ENCODE assay signal across 8 mouse cellular contexts in genomic region chr14:11307079-11307478, GRCm38 (mm10). TPM values are rescaled to one million over a fixed set of nuclear protein-coding genes. Genes with fewer than 3 reads are reported as not detected.
DNase-seq lines count a peak whose midpoint lies in the region; ATAC-seq and TF ChIP-seq lines count a peak whose summit lies in the region.

No protein-coding gene starts in this region.

- DNase-seq in forebrain, postnatal 0 days = no peak
- DNase-seq in lung, embryonic 14.5 days = peak; percentile 53
- no peak for DNase-seq in lung, adult 18-20 months
- peak; percentile 30 for DNase-seq in MEL (ENCODE audit: low read depth, low spot score)
- peak; percentile 15 for DNase-seq in kidney, postnatal 0 days (ENCODE audit: low spot score)
- no peak for DNase-seq in hindbrain, embryonic 10.5 days (ENCODE audit: low spot score)

- no peak overlapping the region for H3K4me2 ChIP-seq in forebrain, postnatal 0 days (ENCODE audit: low read depth)
- no peak overlapping the region for H3K4me2 ChIP-seq in forebrain, embryonic 15.5 days (replicated peaks)
- H3K4me2 ChIP-seq in lung, embryonic 14.5 days = no peak overlapping the region
- no peak overlapping the region for H3K4me2 ChIP-seq in kidney, postnatal 0 days (ENCODE audit: low read length)
- no peak overlapping the region for H3K4me2 ChIP-seq in neural tube, embryonic 15.5 days

- no peak for ATAC-seq in forebrain, postnatal 0 days
- no peak for ATAC-seq in forebrain, embryonic 15.5 days (replicated peaks)
- ATAC-seq in lung, embryonic 14.5 days (ENCODE audit: insufficient read depth) = no peak
- no peak for ATAC-seq in kidney, postnatal 0 days (replicated peaks; ENCODE audit: low FRiP score, low read depth)
- ATAC-seq in neural tube, embryonic 15.5 days (ENCODE audit: low FRiP score) = no peak

- H3K9me3 ChIP-seq in forebrain, postnatal 0 days (ENCODE audit: low read length) = no peaks in the 10 kb centered on the region
- H3K9me3 ChIP-seq in forebrain, embryonic 15.5 days = no peaks in the 10 kb centered on the region
- no peaks in the 10 kb centered on the region for H3K9me3 ChIP-seq in lung, embryonic 14.5 days (ENCODE audit: low read depth, low read length)
- no peaks in the 10 kb centered on the region for H3K9me3 ChIP-seq in MEL (replicated peaks; ENCODE audit: insufficient read depth, low read length)
- no peaks in the 10 kb centered on the region for H3K9me3 ChIP-seq in kidney, postnatal 0 days (replicated peaks; ENCODE audit: low read length)
- H3K9me3 ChIP-seq in neural tube, embryonic 15.5 days (replicated peaks) = no peaks in the 10 kb centered on the region
- H3K9me3 ChIP-seq in hindbrain, embryonic 10.5 days = no peaks in the 10 kb centered on the region

- no peak overlapping the region for H3K4me3 ChIP-seq in forebrain, postnatal 0 days (ENCODE audit: low read depth, low read length)
- no peak overlapping the region for H3K4me3 ChIP-seq in forebrain, embryonic 15.5 days
- no peak overlapping the region for H3K4me3 ChIP-seq in lung, embryonic 14.5 days (ENCODE audit: low read depth, low read length)
- H3K4me3 ChIP-seq in MEL (ENCODE audit: control insufficient read depth in 1 of 2, insufficient read depth in 1 of 2, low read depth in 2 of 2, low read length in 2 of 2) = no peak overlapping the region
- H3K4me3 ChIP-seq in kidney, postnatal 0 days (replicated peaks; ENCODE audit: low read depth, low read length) = no peak overlapping the region
- no peak overlapping the region for H3K4me3 ChIP-seq in neural tube, embryonic 15.5 days (replicated peaks)
- no peak overlapping the region for H3K4me3 ChIP-seq in hindbrain, embryonic 10.5 days

- TF ChIP-seq EP300 in MEL (IDR thresholded peaks at IDR 0.05; ENCODE audit: low read depth in 1 of 2, low read length in 2 of 2) = no peak

- TF ChIP-seq RAD21 in MEL (IDR thresholded peaks at IDR 0.05; ENCODE audit: low read depth, low read length) = peak; percentile 25

- H3K9ac ChIP-seq in forebrain, postnatal 0 days = no peak overlapping the region
- no peak overlapping the region for H3K9ac ChIP-seq in forebrain, embryonic 15.5 days (replicated peaks)
- no peak overlapping the region for H3K9ac ChIP-seq in lung, embryonic 14.5 days
- no peak overlapping the region for H3K9ac ChIP-seq in MEL (ENCODE audit: control insufficient read depth, low read depth, low read length, poor library complexity, severe bottlenecking)
- H3K9ac ChIP-seq in kidney, postnatal 0 days (ENCODE audit: low read depth, low read length) = no peak overlapping the region
- H3K9ac ChIP-seq in neural tube, embryonic 15.5 days (replicated peaks) = no peak overlapping the region

- H3K27me3 ChIP-seq in forebrain, postnatal 0 days (ENCODE audit: insufficient read depth, low read length) = no peaks in the 10 kb centered on the region
- no peaks in the 10 kb centered on the region for H3K27me3 ChIP-seq in forebrain, embryonic 15.5 days
- H3K27me3 ChIP-seq in lung, embryonic 14.5 days (ENCODE audit: insufficient read depth, low read length) = no peaks in the 10 kb centered on the region
- H3K27me3 ChIP-seq in MEL (ENCODE audit: control insufficient read depth in 1 of 2, insufficient read depth in 2 of 2, low read length in 2 of 2) = no peaks in the 10 kb centered on the region
- no peaks in the 10 kb centered on the region for H3K27me3 ChIP-seq in kidney, postnatal 0 days (ENCODE audit: insufficient read depth, low read length)
- H3K27me3 ChIP-seq in neural tube, embryonic 15.5 days (replicated peaks) = no peaks in the 10 kb centered on the region
- H3K27me3 ChIP-seq in hindbrain, embryonic 10.5 days (ENCODE audit: insufficient read depth, poor library complexity, severe bottlenecking) = no peaks in the 10 kb centered on the region

- peak; percentile 49 for TF ChIP-seq CTCF in forebrain, postnatal 0 days (IDR thresholded peaks at IDR 0.05; ENCODE audit: low read depth)
- TF ChIP-seq CTCF in lung, embryonic 14.5 days (IDR thresholded peaks at IDR 0.05; ENCODE audit: low read depth) = peak; percentile 63
- TF ChIP-seq CTCF in MEL (IDR thresholded peaks at IDR 0.05 in 2 of 3, conservative IDR thresholded peaks at IDR 0.05 in 1 of 3; ENCODE audit: control insufficient read depth in 1 of 3, insufficient read depth in 1 of 3, low read depth in 2 of 3, low read length in 3 of 3, poor library complexity in 1 of 3, severe bottlenecking in 1 of 3) = peak in 1 of 3 experiments; percentile 32; a peak in 2 of 6 replicates
- TF ChIP-seq CTCF in kidney, postnatal 0 days (IDR thresholded peaks at IDR 0.05; ENCODE audit: low read depth) = peak; percentile 72

- no peaks in the 10 kb centered on the region for H3K4me1 ChIP-seq in forebrain, postnatal 0 days (ENCODE audit: insufficient read depth)
- H3K4me1 ChIP-seq in forebrain, embryonic 15.5 days = no peaks in the 10 kb centered on the region
- H3K4me1 ChIP-seq in lung, embryonic 14.5 days (ENCODE audit: insufficient read depth) = no peaks in the 10 kb centered on the region
- H3K4me1 ChIP-seq in MEL (ENCODE audit: control insufficient read depth in 1 of 2, insufficient read depth in 2 of 2, low read length in 2 of 2) = no peaks in the 10 kb centered on the region
- no peaks in the 10 kb centered on the region for H3K4me1 ChIP-seq in kidney, postnatal 0 days (replicated peaks; ENCODE audit: insufficient read depth, low read length)
- H3K4me1 ChIP-seq in neural tube, embryonic 15.5 days = no peaks in the 10 kb centered on the region
- H3K4me1 ChIP-seq in hindbrain, embryonic 10.5 days (replicated peaks) = no peaks in the 10 kb centered on the region

- no peaks in the 10 kb centered on the region for H3K79me2 ChIP-seq in MEL (ENCODE audit: control insufficient read depth, insufficient read depth, low read length, poor library complexity)

- no peak overlapping the region for H3K27ac ChIP-seq in forebrain, postnatal 0 days (ENCODE audit: low read depth, low read length)
- no peak overlapping the region for H3K27ac ChIP-seq in forebrain, embryonic 15.5 days (replicated peaks)
- no peak overlapping the region for H3K27ac ChIP-seq in lung, embryonic 14.5 days (ENCODE audit: low read depth)
- H3K27ac ChIP-seq in MEL (ENCODE audit: control insufficient read depth, low read depth, low read length) = no peak overlapping the region
- H3K27ac ChIP-seq in kidney, postnatal 0 days = no peak overlapping the region
- H3K27ac ChIP-seq in neural tube, embryonic 15.5 days (replicated peaks) = no peak overlapping the region
- H3K27ac ChIP-seq in hindbrain, embryonic 10.5 days = no peak overlapping the region

- 43% methylated on average over 2 of the region's 2 CpGs for WGBS in forebrain, postnatal 0 days
- 40% methylated on average over 2 of the region's 2 CpGs for WGBS in forebrain, embryonic 15.5 days
- WGBS in lung, embryonic 14.5 days = 30% methylated on average over 2 of the region's 2 CpGs
- 38% methylated on average over 2 of the region's 2 CpGs for WGBS in kidney, postnatal 0 days
- WGBS in neural tube, embryonic 15.5 days = 40% methylated on average over 2 of the region's 2 CpGs
- WGBS in hindbrain, embryonic 10.5 days = 37% methylated on average over 2 of the region's 2 CpGs

- H3K36me3 ChIP-seq in forebrain, postnatal 0 days (ENCODE audit: insufficient read depth) = no peaks in the 10 kb centered on the region
- H3K36me3 ChIP-seq in forebrain, embryonic 15.5 days = no peaks in the 10 kb centered on the region
- no peaks in the 10 kb centered on the region for H3K36me3 ChIP-seq in lung, embryonic 14.5 days (ENCODE audit: insufficient read depth)
- H3K36me3 ChIP-seq in MEL (ENCODE audit: control insufficient read depth in 1 of 2, insufficient read depth in 2 of 2, low read length in 2 of 2) = no peaks in the 10 kb centered on the region
- H3K36me3 ChIP-seq in kidney, postnatal 0 days (ENCODE audit: insufficient read depth, low read length) = no peaks in the 10 kb centered on the region
- no peaks in the 10 kb centered on the region for H3K36me3 ChIP-seq in neural tube, embryonic 15.5 days
- no peaks in the 10 kb centered on the region for H3K36me3 ChIP-seq in hindbrain, embryonic 10.5 days

- no peak for TF ChIP-seq POLR2A in MEL (IDR thresholded peaks at IDR 0.05; ENCODE audit: control insufficient read depth in 1 of 2, insufficient read depth in 1 of 2, low read depth in 1 of 2, low read length in 2 of 2, poor library complexity in 1 of 2)

TF ChIP-seq in MEL, 35 proteins besides CTCF, POLR2A, EP300 and RAD21:
- TF ChIP-seq MAX (IDR thresholded peaks at IDR 0.05; ENCODE audit: low read length) (no peak), MAZ (IDR thresholded peaks at IDR 0.05; ENCODE audit: low read depth, low read length) (no peak), MYC (IDR thresholded peaks at IDR 0.05; ENCODE audit: low read depth, low read length) (no peak), MAFK (IDR thresholded peaks at IDR 0.05; ENCODE audit: borderline replicate concordance, low read depth, low read length) (no peak), ZC3H11A (IDR thresholded peaks at IDR 0.05; ENCODE audit: low read depth, low read length) (0 out of 2 replicates have a peak, but pooled peaks have one; percentile 12), MEF2A (IDR thresholded peaks at IDR 0.05; ENCODE audit: extremely low read depth, insufficient replicate concordance, low read depth, low read length, poor library complexity, severe bottlenecking) (no peak), SMC3 (IDR thresholded peaks at IDR 0.05; ENCODE audit: low read depth, low read length) (peak; percentile 52), KAT2A (conservative IDR thresholded peaks at IDR 0.05; ENCODE audit: low read depth, low read length) (no peak), NELFE (IDR thresholded peaks at IDR 0.05; ENCODE audit: low read depth, low read length) (no peak)

RNA-seq across cellular contexts. Expression of gene Gm3839, which starts 49.4 kb away (rescaled TPM):
- total RNA-seq in forebrain, postnatal 0 days (2014; rRNA removed) = 0.62 and 3.3 TPM in 2 replicates
- polyA plus RNA-seq in forebrain, postnatal 0 days (2015; fragmentation: Nextera tagmentation; extraction: Ambion mirVana) = 1.1 and 1.2 TPM in 2 replicates
- 0.92 and 1.5 TPM in 2 replicates for polyA plus RNA-seq in forebrain, embryonic 15.5 days (2015; fragmentation: Nextera tagmentation; extraction: Ambion mirVana)
- 1.8 and 1.9 TPM in 2 replicates for polyA plus RNA-seq in lung, embryonic 14.5 days (2014; fragmentation: Nextera tagmentation; extraction: Ambion mirVana)
- 0.39 and 0.42 TPM in 2 replicates for total RNA-seq in MEL (2012; rRNA removed)
- under 1 TPM in 1 of 2 experiments, not detected in 1; 0.68 TPM for polyA plus RNA-seq in MEL (2012; ENCODE audit: insufficient read depth in 1 of 2, insufficient read length in 2 of 2, low read depth in 1 of 2, low replicate concordance in 2 of 2, missing spikeins in 1 of 2)
- 1.7 and 2.1 TPM in 2 replicates for polyA plus RNA-seq in kidney, postnatal 0 days (2015; fragmentation: Nextera tagmentation; extraction: Ambion mirVana)
- polyA plus RNA-seq in neural tube, embryonic 15.5 days (2015; fragmentation: Nextera tagmentation; extraction: Ambion mirVana) = 0.92 and 1.5 TPM in 2 replicates
- 2.2 TPM in 2 replicates for polyA plus RNA-seq in hindbrain, embryonic 10.5 days (2016; fragmentation: Nextera tagmentation; extraction: Ambion mirVana)

Comparison
In these comparisons a context has a peak if more than half of its experiments do, and no peak if none do; other contexts are left out.
1. DNase-seq: peak in lung, embryonic 14.5 days (single experiment), MEL (single experiment) and kidney, postnatal 0 days (single experiment); none in forebrain, postnatal 0 days (single experiment), lung, adult 18-20 months (0 of 2) and hindbrain, embryonic 10.5 days (single experiment).